Mouse (Mus musculus) layer of hippocampus, adult 2 months (tissue): Measurements from ENCODE around the gene Tec. TPM values are rescaled to one million over a fixed set of nuclear protein-coding genes. Genes with fewer than 3 reads are reported as not detected.

Source experiments
- DNase-seq, 2 experiments: peaks; one replicate each; pipeline ENCODE4 v3.0.0; 2022; ENCODE audit warnings: low spot score in 2 of 2
- H3K27ac ChIP-seq: fragments of 200-600 bp; 2 replicates; pipeline ENCODE4 v1.8.1; 2022
- H3K4me3 ChIP-seq: fragments of 200-600 bp; 2 replicates; pipeline ENCODE4 v1.8.1; 2022; ENCODE audit warnings: mild to moderate bottlenecking
- CTCF ChIP-seq: fragments of 200-600 bp; conservative IDR thresholded peaks from 2 replicates; pipeline ENCODE4 v1.8.1; 2022; ENCODE audit warnings: antibody characterized with exemption, mild to moderate bottlenecking, moderate library complexity
- total RNA-seq, 2 experiments: library from RNA; stranded (reverse); gene quantifications; 2 replicates each; pipeline ENCODE4 v1.2.3; 2021

Gene Tec
- total RNA-seq, 2 experiments from 2014 or later: 1.1 to 1.8 TPM

- no peak overlapping the region for H3K4me3 ChIP-seq
- no peak for TF ChIP-seq CTCF
- H3K27ac ChIP-seq: no peak overlapping the region
- DNase-seq: no peak
These were observed 24.0 kb downstream of the Tec start for GRCm38 (mm10) chr5:72844294-72844693.

- Histone ChIP-seq H3K27ac (no peak overlapping the region), H3K4me3 (no peak overlapping the region)
- no peak for TF ChIP-seq CTCF
- no peak for DNase-seq
These were observed 28.6 kb downstream of the Tec start for GRCm38 (mm10) chr5:72839655-72840054.

- TF ChIP-seq CTCF: no peak
- Histone ChIP-seq H3K4me3 (no peak overlapping the region), H3K27ac (no peak overlapping the region)
- no peak for DNase-seq
These were observed 29.3 kb downstream of the Tec start for GRCm38 (mm10) chr5:72838976-72839375.

GRCm38 (mm10) chr5:72835656-72836055, 32.6 kb downstream of the Tec start:
- TF ChIP-seq CTCF: no peak
- DNase-seq: no peak
- Histone ChIP-seq H3K27ac (no peak overlapping the region), H3K4me3 (no peak overlapping the region)

- no peak for TF ChIP-seq CTCF
- no peak overlapping the region for H3K4me3 ChIP-seq
- no peak for DNase-seq
- H3K27ac ChIP-seq: no peak overlapping the region
These were observed 35.1 kb downstream of the Tec start for GRCm38 (mm10) chr5:72832904-72833765.

GRCm38 (mm10) chr5:72832191-72832590, 36.1 kb downstream of the Tec start:
- no peak for TF ChIP-seq CTCF
- DNase-seq: no peak
- no peak overlapping the region for H3K27ac ChIP-seq
- no peak overlapping the region for H3K4me3 ChIP-seq

- no peak for DNase-seq
- TF ChIP-seq CTCF: no peak
- no peak overlapping the region for H3K27ac ChIP-seq
- no peak overlapping the region for H3K4me3 ChIP-seq
These were observed 37.2 kb downstream of the Tec start for GRCm38 (mm10) chr5:72830988-72831610.

GRCm38 (mm10) chr5:72829506-72830067, 38.7 kb downstream of the Tec start:
- Histone ChIP-seq H3K4me3 (no peak overlapping the region), H3K27ac (no peak overlapping the region)
- no peak for TF ChIP-seq CTCF
- no peak for DNase-seq

GRCm38 (mm10) chr5:72828401-72828800, 39.9 kb downstream of the Tec start:
- H3K4me3 ChIP-seq: no peak overlapping the region
- no peak for TF ChIP-seq CTCF
- no peak for DNase-seq
- H3K27ac ChIP-seq: no peak overlapping the region

GRCm38 (mm10) chr5:72827435-72827834, 40.8 kb downstream of the Tec start:
- TF ChIP-seq CTCF: no peak
- no peak for DNase-seq

GRCm38 (mm10) chr5:72826445-72826844, 41.8 kb downstream of the Tec start:
- Histone ChIP-seq H3K27ac (no peak overlapping the region), H3K4me3 (no peak overlapping the region)
- no peak for TF ChIP-seq CTCF
- no peak for DNase-seq

More at GRCm38 (mm10) chr5:72827435-72827834, 40.8 kb downstream of the Tec start:
- Histone ChIP-seq H3K4me3 (no peak overlapping the region), H3K27ac (no peak overlapping the region)

- no peak overlapping the region for H3K4me3 ChIP-seq
- no peak overlapping the region; the same call in 1 of the 2 replicates for H3K27ac ChIP-seq
- no peak for DNase-seq
- TF ChIP-seq CTCF: no peak
These were observed 47.6 kb downstream of the Tec start for GRCm38 (mm10) chr5:72820651-72821050.

GRCm38 (mm10) chr5:72820036-72820640, 48.1 kb downstream of the Tec start:
- Histone ChIP-seq H3K27ac (no peak overlapping the region; the same call in 1 of the 2 replicates), H3K4me3 (no peak overlapping the region)
- no peak for TF ChIP-seq CTCF
- DNase-seq: no peak
